Mouse (Mus musculus) kidney, embryonic 15.5 days (tissue): ENCODE results near the gene Nuak1. TPM values are rescaled to one million over a fixed set of nuclear protein-coding genes. Genes with fewer than 3 reads are reported as not detected.

Source experiments
- ATAC-seq: fragments of 200-750 bp; cut with Nextera tagmentation; replicated peaks from 2 replicates; pipeline ENCODE4 v1.8.0; 2017; ENCODE audit warnings: moderate TSS enrichment; ENCODE audit not compliant: low FRiP score
- H3K27ac ChIP-seq: fragments of 300-500 bp; sonication (generic); 2 replicates; pipeline ENCODE4 v1.5.1; 2015; ENCODE audit warnings: mild to moderate bottlenecking, inconsistent platforms
- H3K27me3 ChIP-seq: fragments of 300-500 bp; sonication (generic); 2 replicates; pipeline ENCODE4 v1.6.1; 2015; ENCODE audit warnings: inconsistent platforms
- H3K36me3 ChIP-seq: fragments of 300-500 bp; sonication (generic); 2 replicates; pipeline ENCODE4 v1.6.1; 2015; ENCODE audit warnings: inconsistent platforms
- H3K4me1 ChIP-seq: fragments of 300-500 bp; sonication (generic); 2 replicates; pipeline ENCODE4 v1.6.1; 2015; ENCODE audit warnings: inconsistent platforms
- H3K4me2 ChIP-seq: fragments of 300-500 bp; sonication (generic); 2 replicates; pipeline ENCODE4 v1.6.1; 2015; ENCODE audit warnings: moderate library complexity, mild to moderate bottlenecking, inconsistent platforms
- H3K4me3 ChIP-seq: fragments of 300-500 bp; sonication (generic); replicated peaks from 2 replicates; pipeline ENCODE4 v1.5.1; 2015; ENCODE audit warnings: mild to moderate bottlenecking, inconsistent platforms
- H3K9ac ChIP-seq: fragments of 300-500 bp; sonication (generic); 2 replicates; pipeline ENCODE4 v1.6.1; 2015; ENCODE audit warnings: mild to moderate bottlenecking, inconsistent platforms
- H3K9me3 ChIP-seq: fragments of 300-500 bp; sonication (generic); replicated peaks from 2 replicates; pipeline ENCODE4 v1.6.1; 2016; ENCODE audit warnings: inconsistent platforms
- WGBS: fragments of 180-500 bp; shearing (Covaris S2); methylation state at CpG from one replicate; pipeline ENCODE4 v1.1.7; 2015; ENCODE audit warnings: mixed read lengths; 5-methylcytosine and 5-hydroxymethylcytosine counted together
- polyA plus RNA-seq: library from polyadenylated mRNA; unstranded; fragments of >200 nt; fragmentation: Nextera tagmentation; extraction: Ambion mirVana; gene quantifications from 2 replicates; pipeline ENCODE4 v1.2.1, GENCODE M21; 2015

Nuak1 gene
- polyA plus RNA-seq, 1 experiment from 2014 or later = 3.0 TPM

DNA sequence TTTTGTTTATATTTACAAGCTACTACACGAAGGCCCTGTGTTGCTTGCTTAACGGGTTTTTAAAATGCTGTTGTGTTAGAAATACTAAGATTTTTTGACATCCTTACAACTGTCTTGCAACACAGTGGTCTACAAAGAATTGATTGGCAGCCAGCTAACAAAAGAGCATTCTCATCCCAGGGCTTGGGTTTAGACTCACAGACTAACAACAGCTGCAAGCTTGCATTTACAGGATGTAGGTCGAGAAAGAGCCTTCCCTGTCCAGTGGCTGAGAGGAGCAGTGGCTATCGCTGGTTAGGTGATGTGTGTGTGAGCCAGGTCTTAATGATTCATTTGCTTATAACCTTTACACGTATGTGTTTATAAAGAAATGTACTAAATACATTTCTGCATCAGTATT, 94.7 kb downstream of the Nuak1 start:
- Histone ChIP-seq H3K4me1 (peaks cover 10% of the 10 kb centered on the region), H3K9me3 (no peaks in the 10 kb centered on the region), H3K27ac (no peak overlapping the region), H3K27me3 (no peaks in the 10 kb centered on the region), H3K9ac (no peak overlapping the region), H3K4me2 (no peak overlapping the region), H3K36me3 (no peaks in the 10 kb centered on the region), H3K4me3 (no peak overlapping the region)
- 78% methylated on average over 5 of the region's 5 CpGs for WGBS
- ATAC-seq = no peak

DNA sequence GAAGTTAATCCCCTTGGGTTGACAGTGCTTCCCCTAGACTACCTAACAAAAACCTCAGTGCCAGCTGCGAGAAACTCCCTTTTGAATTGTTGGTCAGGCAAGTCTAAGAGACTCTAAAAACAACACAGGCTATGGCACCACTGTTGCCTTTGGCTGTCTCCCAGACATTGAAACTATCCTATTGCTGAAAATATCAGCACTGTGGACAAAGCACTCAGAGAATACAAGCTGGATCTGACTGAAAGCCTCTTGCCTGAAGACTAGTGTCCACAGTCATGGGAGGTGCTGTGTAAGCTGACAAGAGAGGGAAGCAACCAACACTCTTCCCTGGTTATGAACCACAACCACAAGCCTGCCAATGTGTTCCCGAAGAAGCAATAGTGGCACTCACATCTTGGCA, 96.9 kb downstream of the Nuak1 start:
- no peak overlapping the region for H3K27ac ChIP-seq
- WGBS = 84% methylated on average over 2 of the region's 2 CpGs
- peaks cover 10% of the 10 kb centered on the region for H3K4me1 ChIP-seq
- no peak overlapping the region for H3K4me3 ChIP-seq
- H3K4me2 ChIP-seq = no peak overlapping the region
- H3K27me3 ChIP-seq = no peaks in the 10 kb centered on the region
- no peak overlapping the region for H3K9ac ChIP-seq
- H3K9me3 ChIP-seq = no peaks in the 10 kb centered on the region
- no peak for ATAC-seq
- no peaks in the 10 kb centered on the region for H3K36me3 ChIP-seq

DNA sequence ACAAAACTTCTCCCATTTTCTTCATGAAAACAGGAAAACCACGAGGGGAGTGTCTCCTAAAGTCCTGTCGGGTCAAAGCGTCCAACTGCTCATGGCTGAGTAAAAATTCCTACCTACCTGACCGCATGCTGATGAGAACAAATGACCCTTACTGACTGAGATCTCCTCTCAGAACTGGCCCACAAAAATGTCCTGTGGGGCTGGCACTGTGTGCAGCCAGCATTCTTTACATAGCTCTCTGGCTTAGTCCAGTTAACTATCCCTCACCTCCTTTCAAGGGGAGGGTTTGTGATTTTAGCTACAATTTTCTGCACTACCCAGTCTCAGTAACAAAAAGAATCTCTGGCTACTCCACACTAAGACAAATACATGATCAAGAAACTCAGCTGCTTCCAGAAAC, 100.9 kb downstream of the Nuak1 start:
- H3K9me3 ChIP-seq = no peaks in the 10 kb centered on the region
- no peaks in the 10 kb centered on the region for H3K4me1 ChIP-seq
- H3K27me3 ChIP-seq = no peaks in the 10 kb centered on the region
- H3K9ac ChIP-seq = no peak overlapping the region
- no peaks in the 10 kb centered on the region for H3K36me3 ChIP-seq
- no peak overlapping the region for H3K4me3 ChIP-seq
- no peak overlapping the region for H3K4me2 ChIP-seq
- ATAC-seq = no peak
- H3K27ac ChIP-seq = no peak overlapping the region
- WGBS = 68% methylated on average over 4 of the region's 4 CpGs

DNA sequence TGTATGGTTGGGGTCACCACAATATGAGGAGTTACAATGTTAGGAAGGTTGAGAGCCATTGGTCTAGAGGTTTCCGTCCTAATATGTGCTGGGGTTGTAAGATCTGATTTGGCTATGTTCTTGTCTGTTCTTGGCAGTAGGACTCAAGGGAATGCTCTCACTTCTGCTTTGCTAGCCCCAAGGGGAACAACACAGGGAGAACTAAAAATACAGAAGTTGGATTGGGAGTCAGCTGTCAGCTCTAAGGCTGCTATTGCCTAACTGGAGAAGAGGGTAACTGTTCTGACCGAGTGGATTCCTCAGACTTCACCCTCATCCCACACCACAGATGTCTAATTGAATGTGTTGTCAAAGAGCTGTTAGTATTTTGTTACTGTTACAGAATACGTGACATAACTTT, 101.6 kb downstream of the Nuak1 start:
- H3K27ac ChIP-seq = no peak overlapping the region
- H3K36me3 ChIP-seq = no peaks in the 10 kb centered on the region
- no peak for ATAC-seq
- no peak overlapping the region for H3K4me2 ChIP-seq
- no peaks in the 10 kb centered on the region for H3K27me3 ChIP-seq
- H3K9ac ChIP-seq = no peak overlapping the region
- no peaks in the 10 kb centered on the region for H3K4me1 ChIP-seq
- 77% methylated on average over 3 of the region's 3 CpGs for WGBS
- no peak overlapping the region for H3K4me3 ChIP-seq
- H3K9me3 ChIP-seq = no peaks in the 10 kb centered on the region

DNA sequence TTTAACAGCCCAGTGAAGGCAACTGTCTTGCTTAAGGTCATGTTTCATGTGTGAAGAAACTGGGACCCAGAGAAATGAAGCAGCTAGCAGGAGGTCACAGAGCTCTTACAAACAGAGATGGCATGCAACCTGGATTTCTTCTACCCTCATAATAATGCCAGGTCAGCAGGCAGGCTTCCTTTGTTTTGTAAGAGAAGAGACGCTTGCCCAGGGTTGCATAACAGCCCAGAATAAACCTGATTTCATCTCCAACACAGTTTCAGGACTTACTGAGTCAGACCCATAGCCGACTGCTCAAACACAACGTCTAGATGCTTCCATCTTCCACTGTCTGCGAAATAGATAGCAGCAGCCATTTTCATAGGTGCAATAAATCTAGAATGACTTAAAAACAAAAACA, 105.0 kb downstream of the Nuak1 start:
- H3K4me3 ChIP-seq = no peak overlapping the region
- no peak overlapping the region for H3K4me2 ChIP-seq
- H3K4me1 ChIP-seq = no peaks in the 10 kb centered on the region
- H3K27me3 ChIP-seq = no peaks in the 10 kb centered on the region
- ATAC-seq = no peak
- H3K9ac ChIP-seq = no peak overlapping the region
- H3K36me3 ChIP-seq = no peaks in the 10 kb centered on the region
- H3K27ac ChIP-seq = no peak overlapping the region
- 77% methylated on average over 4 of the region's 4 CpGs for WGBS
- no peaks in the 10 kb centered on the region for H3K9me3 ChIP-seq

DNA sequence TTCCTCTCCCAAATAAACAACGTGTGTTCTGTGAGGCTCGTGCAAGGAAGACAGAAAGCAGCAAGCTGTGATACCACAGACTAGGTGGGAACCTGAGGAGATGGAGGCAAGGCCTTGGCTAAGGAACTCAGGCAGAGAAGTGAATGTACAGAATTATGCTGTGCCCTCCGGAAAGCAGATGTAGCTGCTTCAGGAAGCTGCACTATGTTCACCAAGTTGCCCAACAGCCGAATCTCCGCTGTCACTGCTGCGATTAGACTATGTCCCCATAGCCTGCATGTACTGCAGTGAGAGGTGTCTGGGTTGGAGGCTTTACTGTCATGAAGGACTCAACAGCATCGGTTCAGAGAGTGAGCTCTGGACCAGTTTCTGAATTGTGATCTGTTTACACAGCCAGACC, 110.6 kb downstream of the Nuak1 start:
- Histone ChIP-seq H3K27me3 (no peaks in the 10 kb centered on the region), H3K9me3 (no peaks in the 10 kb centered on the region), H3K4me3 (no peak overlapping the region), H3K9ac (no peak overlapping the region), H3K27ac (no peak overlapping the region), H3K4me1 (no peaks in the 10 kb centered on the region), H3K36me3 (no peaks in the 10 kb centered on the region), H3K4me2 (no peak overlapping the region)
- ATAC-seq = no peak
- WGBS = 77% methylated on average over 7 of the region's 7 CpGs

DNA sequence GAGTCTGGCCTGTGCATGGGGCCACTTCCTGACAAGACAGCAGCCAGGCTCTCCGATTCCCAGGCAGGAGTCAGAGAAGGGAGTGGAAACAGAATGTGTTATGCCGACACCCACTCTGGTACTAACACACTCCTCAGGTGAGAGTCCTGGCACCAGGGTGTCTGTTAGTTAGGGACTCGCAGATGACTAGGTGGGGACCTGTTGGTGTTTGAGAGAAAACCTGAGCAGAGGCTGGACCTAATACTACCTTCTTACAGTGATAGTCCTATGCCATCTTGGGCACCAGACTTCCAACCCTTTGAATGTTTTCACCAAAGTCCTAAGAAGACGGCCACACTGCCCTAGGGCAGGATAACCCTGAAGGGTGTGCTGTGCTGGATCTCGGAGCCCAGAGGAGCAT, 111.1 kb downstream of the Nuak1 start:
- H3K4me1 ChIP-seq = no peaks in the 10 kb centered on the region
- no peak overlapping the region for H3K4me3 ChIP-seq
- H3K9me3 ChIP-seq = no peaks in the 10 kb centered on the region
- no peak overlapping the region for H3K9ac ChIP-seq
- H3K27ac ChIP-seq = no peak overlapping the region
- ATAC-seq = no peak
- no peaks in the 10 kb centered on the region for H3K27me3 ChIP-seq
- H3K36me3 ChIP-seq = no peaks in the 10 kb centered on the region
- WGBS = 64% methylated on average over 5 of the region's 5 CpGs
- H3K4me2 ChIP-seq = no peak overlapping the region

DNA sequence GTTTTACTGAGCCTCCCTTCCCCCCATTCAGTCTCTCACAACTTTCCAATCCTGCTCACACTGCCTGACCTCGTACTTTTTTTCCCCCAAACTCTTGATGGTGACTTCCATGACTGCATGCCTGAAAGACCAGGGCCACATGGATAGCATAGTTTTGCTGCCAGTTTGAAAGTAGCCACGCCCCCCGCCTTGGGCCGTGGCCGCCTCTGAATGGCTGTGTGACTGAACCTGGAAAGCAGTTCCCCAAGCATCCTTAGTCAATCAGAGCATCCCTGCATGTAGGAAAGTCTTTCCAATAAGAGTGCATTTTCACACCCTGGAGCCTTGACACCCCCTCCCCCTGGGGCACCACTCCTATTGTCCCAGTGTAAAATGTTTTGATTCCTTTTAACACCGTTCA, 116.4 kb downstream of the Nuak1 start:
- H3K27ac ChIP-seq = no peak overlapping the region
- H3K9me3 ChIP-seq = no peaks in the 10 kb centered on the region
- no peak overlapping the region for H3K9ac ChIP-seq
- H3K4me3 ChIP-seq = no peak overlapping the region
- no peaks in the 10 kb centered on the region for H3K27me3 ChIP-seq
- ATAC-seq = no peak
- H3K36me3 ChIP-seq = no peaks in the 10 kb centered on the region
- WGBS = 64% methylated on average over 6 of the region's 6 CpGs
- no peaks in the 10 kb centered on the region for H3K4me1 ChIP-seq
- H3K4me2 ChIP-seq = no peak overlapping the region

Other genes starting within 250 kb of the Nuak1 start
- 89.9 and 94.3 TPM in 2 replicates for gene Ckap4, start 93.5 kb upstream of the Nuak1 start, polyA plus RNA-seq
- gene Tcp11l2, start 136.0 kb upstream of the Nuak1 start, polyA plus RNA-seq = 15.3 and 16.8 TPM in 2 replicates
- 18.0 and 18.5 TPM in 2 replicates for gene Polr3b, start 181.7 kb upstream of the Nuak1 start, polyA plus RNA-seq